Mouse (Mus musculus) liver, postnatal 0 days (tissue): ENCODE data around the gene Hnf1a. TPM values are rescaled to one million over a fixed set of nuclear protein-coding genes. Genes with fewer than 3 reads are reported as not detected.

ENCODE experiments used
- ATAC-seq: fragments of 200-750 bp; cut with Nextera tagmentation; 2 replicates; pipeline ENCODE4 v1.8.0; 2017; ENCODE audit warnings: mild to moderate bottlenecking, moderate library complexity
- DNase-seq: peaks from one replicate; pipeline ENCODE4 v3.0.0-alpha.2; 2016
- H3K27ac ChIP-seq: fragments of 300-500 bp; sonication (generic); 2 replicates; pipeline ENCODE4 v1.5.1; 2014; ENCODE audit warnings: antibody characterized with exemption, moderate library complexity, mild to moderate bottlenecking, low read depth
- H3K27me3 ChIP-seq: fragments of 300-500 bp; sonication (generic); 2 replicates; pipeline ENCODE4 v1.6.1; 2014; ENCODE audit warnings: low read length, control low read depth, mixed read lengths; ENCODE audit not compliant: insufficient read depth
- H3K36me3 ChIP-seq: fragments of 300-500 bp; sonication (generic); replicated peaks from 2 replicates; pipeline ENCODE4 v1.6.1; 2014; ENCODE audit warnings: mild to moderate bottlenecking, control low read depth, low read length, moderate library complexity, mixed read lengths; ENCODE audit not compliant: insufficient read depth
- H3K4me1 ChIP-seq: fragments of 300-500 bp; sonication (generic); 2 replicates; pipeline ENCODE4 v1.6.1; 2014; ENCODE audit warnings: antibody characterized with exemption, mild to moderate bottlenecking, control low read depth; ENCODE audit not compliant: insufficient read depth
- H3K4me2 ChIP-seq: fragments of 300-500 bp; sonication (generic); 2 replicates; pipeline ENCODE4 v1.6.1; 2014; ENCODE audit warnings: low read depth, mild to moderate bottlenecking, low read length, moderate library complexity, mixed read lengths
- H3K4me3 ChIP-seq: fragments of 300-500 bp; sonication (generic); 2 replicates; pipeline ENCODE4 v1.5.1; 2014; ENCODE audit warnings: low read depth, low read length
- H3K9ac ChIP-seq: fragments of 300-500 bp; sonication (generic); replicated peaks from 2 replicates; pipeline ENCODE4 v1.6.1; 2014; ENCODE audit warnings: mild to moderate bottlenecking, moderate library complexity
- H3K9me3 ChIP-seq: fragments of 300-500 bp; sonication (generic); 2 replicates; pipeline ENCODE4 v1.6.1; 2016; ENCODE audit warnings: mild to moderate bottlenecking, control low read depth, low read length, mixed read lengths
- CTCF ChIP-seq: sonication (generic); IDR thresholded peaks from 2 replicates; pipeline ENCODE4 v1.5.1; 2016; ENCODE audit warnings: antibody characterized with exemption, low read depth
- EP300 ChIP-seq: IDR thresholded peaks from 2 replicates; pipeline ENCODE4 v1.6.1; 2016; ENCODE audit warnings: antibody characterized with exemption, low read depth, mild to moderate bottlenecking
- WGBS: fragments of 180-500 bp; shearing (Covaris S2); extraction: QIAGEN DNeasy Blood & Tissue Kit; methylation state at CpG from one replicate; pipeline ENCODE4 v1.1.7; 2014; ENCODE audit not compliant: insufficient replicate concordance; 5-methylcytosine and 5-hydroxymethylcytosine counted together
- polyA plus RNA-seq: library from polyadenylated mRNA; unstranded; fragments of >200 nt; fragmentation: Nextera tagmentation; extraction: Ambion mirVana; gene quantifications from 2 replicates; pipeline ENCODE4 v1.2.1, GENCODE M21; 2015

The Hnf1a gene
- polyA plus RNA-seq, 1 experiment from 2014 or later = 5.6 TPM

GRCm38 (mm10) chr5:114985074-114985473 is 14.2 kb upstream of the Hnf1a start:
- Histone ChIP-seq H3K36me3 (no peaks in the 10 kb centered on the region), H3K4me2 (no peak overlapping the region), H3K27ac (no peak overlapping the region), H3K4me1 (peaks cover 5% of the 10 kb centered on the region; the same call in 1 of the 2 replicates), H3K9me3 (no peaks in the 10 kb centered on the region), H3K27me3 (no peaks in the 10 kb centered on the region), H3K4me3 (no peak overlapping the region), H3K9ac (no peak overlapping the region)
- no peak for TF ChIP-seq EP300
- no peak for TF ChIP-seq CTCF
- no peak for ATAC-seq
- no peak for DNase-seq

- peaks cover 18% of the 10 kb centered on the region; the same call in 1 of the 2 replicates for H3K4me1 ChIP-seq
- H3K9me3 ChIP-seq = no peaks in the 10 kb centered on the region
- 50% methylated on average over 15 of the region's 15 CpGs for WGBS
These were observed 11.1 kb upstream of the Hnf1a start for GRCm38 (mm10) chr5:114982001-114982400.

GRCm38 (mm10) chr5:114980122-114980748 is 9.3 kb upstream of the Hnf1a start:
- Histone ChIP-seq H3K9ac (0 out of 2 replicates have a peak overlapping the region, but pooled peaks have one; percentile 50), H3K9me3 (no peaks in the 10 kb centered on the region), H3K36me3 (no peaks in the 10 kb centered on the region), H3K4me3 (peak overlapping the region; percentile 49), H3K4me1 (peaks cover 18% of the 10 kb centered on the region; the same call in 1 of the 2 replicates), H3K4me2 (peak overlapping the region; percentile 90), H3K27ac (peak overlapping the region; percentile 73), H3K27me3 (no peaks in the 10 kb centered on the region)
- DNase-seq = no peak
- 35% methylated on average over 16 of the region's 16 CpGs for WGBS
- no peak for TF ChIP-seq EP300
- TF ChIP-seq CTCF = no peak
- peak; percentile 28; the same call in 1 of the 2 replicates for ATAC-seq

More at GRCm38 (mm10) chr5:114982001-114982400, 11.1 kb upstream of the Hnf1a start:
- Histone ChIP-seq H3K9ac (no peak overlapping the region), H3K27ac (no peak overlapping the region), H3K4me3 (no peak overlapping the region), H3K36me3 (no peaks in the 10 kb centered on the region), H3K27me3 (no peaks in the 10 kb centered on the region), H3K4me2 (no peak overlapping the region)
- ATAC-seq = no peak
- TF ChIP-seq CTCF = no peak
- no peak for TF ChIP-seq EP300
- DNase-seq = no peak

GRCm38 (mm10) chr5:114979250-114980121 is 8.6 kb upstream of the Hnf1a start:
- H3K27ac ChIP-seq = peak overlapping the region; percentile 73
- WGBS = 8% methylated on average over 32 of the region's 32 CpGs
- peak; percentile 99 for TF ChIP-seq CTCF
- 0 out of 2 replicates have a peak, but pooled peaks have one; percentile 6 for TF ChIP-seq EP300
- peak overlapping the region; percentile 49 for H3K4me3 ChIP-seq
- H3K27me3 ChIP-seq = no peaks in the 10 kb centered on the region
- peaks cover 18% of the 10 kb centered on the region; the same call in 1 of the 2 replicates for H3K4me1 ChIP-seq
- H3K4me2 ChIP-seq = peak overlapping the region; percentile 90
- DNase-seq (peak; percentile 74), ATAC-seq (peak; percentile 84)
- H3K9ac ChIP-seq = peak overlapping the region; percentile 50
- H3K9me3 ChIP-seq = no peaks in the 10 kb centered on the region
- H3K36me3 ChIP-seq = no peaks in the 10 kb centered on the region

- H3K27ac ChIP-seq = peak overlapping the region; percentile 41; the same call in 1 of the 2 replicates
- H3K9ac ChIP-seq = peak overlapping the region; percentile 50
- peak overlapping the region; percentile 90 for H3K4me2 ChIP-seq
- H3K4me3 ChIP-seq = peak overlapping the region; percentile 49
- H3K27me3 ChIP-seq = no peaks in the 10 kb centered on the region
- DNase-seq = peak; percentile 40
- no peaks in the 10 kb centered on the region for H3K36me3 ChIP-seq
- H3K9me3 ChIP-seq = no peaks in the 10 kb centered on the region
- H3K4me1 ChIP-seq = peaks cover 18% of the 10 kb centered on the region; the same call in 1 of the 2 replicates
- WGBS = 6% methylated on average over 6 of the region's 6 CpGs
- no peak for TF ChIP-seq EP300
- no peak for TF ChIP-seq CTCF
- peak; percentile 55 for ATAC-seq
These were observed 8.0 kb upstream of the Hnf1a start for GRCm38 (mm10) chr5:114978888-114979249.

- no peak overlapping the region for H3K4me2 ChIP-seq
- WGBS = 62% methylated on average over 11 of the region's 11 CpGs
- ATAC-seq (no peak), DNase-seq (no peak)
- H3K27ac ChIP-seq = no peak overlapping the region
- no peaks in the 10 kb centered on the region for H3K9me3 ChIP-seq
- no peaks in the 10 kb centered on the region for H3K36me3 ChIP-seq
- no peaks in the 10 kb centered on the region for H3K27me3 ChIP-seq
- H3K4me3 ChIP-seq = no peak overlapping the region
- H3K4me1 ChIP-seq = peaks cover 18% of the 10 kb centered on the region; the same call in 1 of the 2 replicates
- TF ChIP-seq CTCF (no peak), EP300 (no peak)
- H3K9ac ChIP-seq = no peak overlapping the region
These were observed 7.6 kb upstream of the Hnf1a start for GRCm38 (mm10) chr5:114978473-114978872.
